ENCODE assay signal across 14 mouse cellular contexts in the genomic region with DNA sequence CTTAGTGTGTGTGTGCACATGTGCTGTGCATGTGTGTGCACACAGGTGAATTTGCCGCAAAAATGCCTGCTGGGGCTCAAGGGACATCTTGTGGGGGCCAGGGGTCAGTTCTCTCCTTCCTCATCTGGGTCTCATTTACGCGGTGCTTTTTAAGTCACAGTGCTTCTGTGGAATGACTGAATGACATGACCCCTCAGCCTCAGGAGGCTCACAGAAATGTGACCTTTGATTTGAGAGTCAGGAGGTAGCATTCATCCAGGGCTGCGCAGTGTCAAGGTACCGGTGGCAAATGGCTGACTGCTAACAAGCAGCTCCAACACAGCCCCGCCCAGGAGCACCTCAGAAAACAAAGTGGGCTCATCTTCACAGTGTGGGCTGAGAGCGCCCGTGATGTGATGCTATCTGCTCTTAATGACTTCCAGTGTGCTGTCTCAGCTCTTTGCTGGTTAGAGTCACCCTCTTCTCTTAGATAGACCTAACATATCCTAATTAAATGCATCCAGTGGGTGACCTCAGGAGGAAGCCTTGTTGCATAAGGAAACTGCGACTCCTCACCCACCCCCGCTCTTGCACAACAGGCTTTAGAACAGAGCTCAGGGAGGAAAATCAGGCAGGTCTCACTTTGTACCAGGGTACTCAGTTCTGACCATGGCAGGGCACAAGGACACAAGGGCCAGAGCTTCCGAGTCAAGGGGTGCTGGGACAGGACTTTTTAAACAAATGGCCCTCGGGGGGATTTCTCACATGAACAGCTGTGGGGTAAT.
DNase-seq lines count a peak whose midpoint lies in the region; ATAC-seq and TF ChIP-seq lines count a peak whose summit lies in the region.
"Had no signal": no experiment of that assay in that cellular context is flagged by ENCODE, and none has a peak within 500 bp of the region (broad histone marks: within the 10 kb centered on the region; RNA-seq: fewer than 3 reads in every experiment).

No protein-coding gene starts in this region.

- no peak overlapping the region for H3K4me3 ChIP-seq in liver, postnatal 0 days (ENCODE audit: low read depth, low read length)
- H3K4me3 ChIP-seq in liver, embryonic 12.5 days: no peak overlapping the region
- H3K4me3 ChIP-seq: liver, embryonic 15.5 days; midbrain, embryonic 12.5 days; neural tube, embryonic 13.5 days had no signal

- TF ChIP-seq CTCF in liver, postnatal 0 days (IDR thresholded peaks at IDR 0.05; ENCODE audit: low read depth): no peak

- H3K27me3 ChIP-seq in liver, postnatal 0 days (ENCODE audit: insufficient read depth, low read length): no peaks in the 10 kb centered on the region
- H3K27me3 ChIP-seq in liver, embryonic 12.5 days (replicated peaks): no peaks in the 10 kb centered on the region; the same call in 1 of the 2 replicates
- H3K27me3 ChIP-seq: liver, embryonic 15.5 days; midbrain, embryonic 12.5 days; neural tube, embryonic 13.5 days had no signal

- H3K36me3 ChIP-seq in liver, postnatal 0 days (replicated peaks; ENCODE audit: insufficient read depth, low read length): no peaks in the 10 kb centered on the region
- H3K36me3 ChIP-seq in liver, embryonic 12.5 days: no peaks in the 10 kb centered on the region
- H3K36me3 ChIP-seq: liver, embryonic 15.5 days; midbrain, embryonic 12.5 days; neural tube, embryonic 13.5 days had no signal

- no peak overlapping the region for H3K9ac ChIP-seq in liver, postnatal 0 days (replicated peaks)
- H3K9ac ChIP-seq in liver, embryonic 12.5 days: no peak overlapping the region
- H3K9ac ChIP-seq: liver, embryonic 15.5 days; midbrain, embryonic 12.5 days; neural tube, embryonic 13.5 days had no signal

- H3K4me2 ChIP-seq in liver, postnatal 0 days (ENCODE audit: low read depth, low read length): no peak overlapping the region
- no peak overlapping the region for H3K4me2 ChIP-seq in liver, embryonic 12.5 days
- H3K4me2 ChIP-seq: liver, embryonic 15.5 days; midbrain, embryonic 12.5 days; neural tube, embryonic 13.5 days had no signal

- no peak for ATAC-seq in liver, postnatal 0 days
- ATAC-seq in liver, embryonic 12.5 days: no peak
- peak; percentile 79 for ATAC-seq in megakaryocyte progenitor cell, adult 5-6 weeks (replicated peaks; ENCODE audit: poor library complexity)

- peaks cover 8% of the 10 kb centered on the region for H3K4me1 ChIP-seq in liver, postnatal 0 days (ENCODE audit: insufficient read depth)
- H3K4me1 ChIP-seq in liver, embryonic 12.5 days: no peaks in the 10 kb centered on the region
- H3K4me1 ChIP-seq: liver, embryonic 15.5 days; midbrain, embryonic 12.5 days; neural tube, embryonic 13.5 days had no signal

- no peak overlapping the region for H3K27ac ChIP-seq in liver, postnatal 0 days (ENCODE audit: low read depth)
- no peak overlapping the region for H3K27ac ChIP-seq in liver, embryonic 12.5 days
- H3K27ac ChIP-seq: liver, embryonic 15.5 days; midbrain, embryonic 12.5 days; neural tube, embryonic 13.5 days had no signal

- WGBS in liver, postnatal 0 days (ENCODE audit: insufficient replicate concordance): 54% methylated on average over 12 of the region's 12 CpGs
- WGBS in liver, embryonic 12.5 days (ENCODE audit: insufficient replicate concordance): 52% methylated on average over 12 of the region's 12 CpGs

- no peaks in the 10 kb centered on the region for H3K9me3 ChIP-seq in liver, postnatal 0 days (ENCODE audit: low read length)
- no peaks in the 10 kb centered on the region for H3K9me3 ChIP-seq in liver, embryonic 12.5 days (replicated peaks)
- H3K9me3 ChIP-seq: liver, embryonic 15.5 days; midbrain, embryonic 12.5 days; neural tube, embryonic 13.5 days had no signal

- peak; percentile 41 for DNase-seq in liver, postnatal 0 days
- DNase-seq in embryo, embryonic 10.5 days (ENCODE audit: low spot score): peak; percentile 79
- DNase-seq in forelimb bud, embryonic 11.5 days (ENCODE audit: low read depth, low spot score): peak; percentile 74
- DNase-seq in left cerebral cortex, adult 8-10 months (ENCODE audit: low spot score in 2 of 2): no peak
- no peak for DNase-seq in ovary, adult 18-20 months (ENCODE audit: low spot score)
- DNase-seq in layer of hippocampus, postnatal 36 days: no peak
- DNase-seq: cerebellum, adult 8-10 months; heart, postnatal 14 days; kidney, adult 8-10 months had no signal

- no peak for TF ChIP-seq EP300 in liver, postnatal 0 days (IDR thresholded peaks at IDR 0.05; ENCODE audit: low read depth)

Comparison
In these comparisons a context has a peak if more than half of its experiments do, and no peak if none do; other contexts are left out.
1. DNase-seq: peak in liver, postnatal 0 days (single experiment), embryo, embryonic 10.5 days (single experiment) and forelimb bud, embryonic 11.5 days (single experiment); none in left cerebral cortex, adult 8-10 months (0 of 2), ovary, adult 18-20 months (single experiment) and layer of hippocampus, postnatal 36 days (0 of 2).